Mouse (Mus musculus) midbrain, embryonic 16.5 days (tissue): Measurements from ENCODE around the gene Trip10. TPM values are rescaled to one million over a fixed set of nuclear protein-coding genes. Genes with fewer than 3 reads are reported as not detected.

Experiments
- ATAC-seq: fragments of 200-750 bp; cut with Nextera tagmentation; 2 replicates; pipeline ENCODE4 v1.8.0; 2017; ENCODE audit warnings: moderate TSS enrichment
- H3K27ac ChIP-seq: fragments of 300-500 bp; sonication (generic); 2 replicates; pipeline ENCODE4 v1.5.1; 2014; ENCODE audit warnings: mild to moderate bottlenecking, low read length, mixed read lengths
- H3K27me3 ChIP-seq: fragments of 300-500 bp; sonication (generic); 2 replicates; pipeline ENCODE4 v1.6.1; 2014; ENCODE audit warnings: low read depth, low read length, mixed read lengths; ENCODE audit not compliant: control insufficient read depth, insufficient read depth
- H3K36me3 ChIP-seq: fragments of 300-500 bp; sonication (generic); 2 replicates; pipeline ENCODE4 v1.6.1; 2014; ENCODE audit warnings: mild to moderate bottlenecking, low read length, moderate library complexity, mixed read lengths; ENCODE audit not compliant: control insufficient read depth, insufficient read depth
- H3K4me1 ChIP-seq: fragments of 300-500 bp; sonication (generic); 2 replicates; pipeline ENCODE4 v1.6.1; 2014; ENCODE audit warnings: mild to moderate bottlenecking, low read length, mixed read lengths; ENCODE audit not compliant: control insufficient read depth, insufficient read depth
- H3K4me2 ChIP-seq: fragments of 300-500 bp; sonication (generic); 2 replicates; pipeline ENCODE4 v1.6.1; 2014; ENCODE audit warnings: mild to moderate bottlenecking, low read length, mixed read lengths
- H3K4me3 ChIP-seq: fragments of 300-500 bp; sonication (generic); 2 replicates; pipeline ENCODE4 v1.5.1; 2014; ENCODE audit warnings: low read depth, mild to moderate bottlenecking, low read length, moderate library complexity, mixed read lengths
- H3K9ac ChIP-seq: fragments of 300-500 bp; sonication (generic); 2 replicates; pipeline ENCODE4 v1.6.1; 2014; ENCODE audit warnings: low read depth, low read length, mixed read lengths
- H3K9me3 ChIP-seq: fragments of 300-500 bp; sonication (generic); replicated peaks from 2 replicates; pipeline ENCODE4 v1.6.1; 2014; ENCODE audit warnings: mild to moderate bottlenecking, low read length, mixed read lengths; ENCODE audit not compliant: control insufficient read depth, poor library complexity, severe bottlenecking
- WGBS: fragments of 180-500 bp; shearing (Covaris S2); extraction: QIAGEN DNeasy Blood & Tissue Kit; methylation state at CpG from one replicate; pipeline ENCODE4 v1.1.7; 2014; 5-methylcytosine and 5-hydroxymethylcytosine counted together
- polyA plus RNA-seq: library from polyadenylated mRNA; unstranded; fragments of >200 nt; fragmentation: Nextera tagmentation; extraction: Ambion mirVana; gene quantifications from 2 replicates; pipeline ENCODE4 v1.2.1, GENCODE M21; 2015

Trip10 gene
- polyA plus RNA-seq, 1 experiment from 2014 or later, result 9.2 TPM

- no peak overlapping the region for H3K4me2 ChIP-seq
- no peak overlapping the region for H3K4me3 ChIP-seq
- no peaks in the 10 kb centered on the region for H3K4me1 ChIP-seq
- H3K9me3 ChIP-seq, result no peaks in the 10 kb centered on the region
- H3K9ac ChIP-seq, result no peak overlapping the region
- ATAC-seq, result no peak
- WGBS, result 20% methylated on average over 11 of the region's 11 CpGs
- no peaks in the 10 kb centered on the region for H3K36me3 ChIP-seq
- no peaks in the 10 kb centered on the region for H3K27me3 ChIP-seq
- no peak overlapping the region for H3K27ac ChIP-seq
These were observed 29.9 kb upstream of the Trip10 start for GRCm38 (mm10) chr17:57219167-57219883.

DNA sequence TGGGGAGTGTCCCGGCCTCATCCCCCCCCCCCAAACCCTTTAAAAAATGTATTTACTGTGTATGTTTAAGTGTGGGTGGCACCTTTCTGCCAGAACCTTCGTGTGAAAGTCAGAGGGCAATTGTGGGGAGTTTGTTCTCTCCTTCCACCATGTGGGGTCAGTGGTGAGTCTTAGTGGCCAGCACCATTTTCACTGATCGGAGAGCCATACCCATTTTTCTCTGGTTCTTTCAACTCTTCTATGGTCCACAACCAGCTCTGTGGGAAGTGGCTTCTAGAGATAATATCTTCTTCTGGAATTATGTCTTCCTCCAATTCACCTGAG lies 29.4 kb upstream of the Trip10 start:
- Histone ChIP-seq H3K27ac (no peak overlapping the region), H3K27me3 (no peaks in the 10 kb centered on the region), H3K36me3 (no peaks in the 10 kb centered on the region), H3K4me1 (no peaks in the 10 kb centered on the region), H3K4me3 (no peak overlapping the region), H3K4me2 (no peak overlapping the region), H3K9me3 (no peaks in the 10 kb centered on the region), H3K9ac (no peak overlapping the region)
- no peak for ATAC-seq
- 19% methylated on average over 3 of the region's 3 CpGs for WGBS

DNA sequence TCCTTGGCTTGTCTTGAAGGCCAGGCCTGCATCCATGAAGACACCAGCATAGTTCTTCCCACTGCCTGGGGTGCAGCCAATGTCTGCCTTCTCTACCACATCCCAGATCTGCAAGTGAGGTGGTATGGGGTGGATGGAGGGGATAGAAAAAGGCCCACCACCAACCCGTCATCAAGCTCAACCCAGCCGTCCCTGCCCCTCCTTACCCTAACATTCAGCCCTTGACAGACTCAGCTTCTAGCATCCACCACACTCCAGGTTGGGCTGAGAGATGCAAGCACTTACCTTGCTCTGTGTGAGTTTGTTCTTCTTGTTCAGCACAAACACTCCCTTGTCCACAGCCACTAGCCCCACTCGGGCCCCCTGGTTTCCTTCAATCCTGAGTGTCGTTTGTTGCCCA lies 27.3 kb upstream of the Trip10 start:
- ATAC-seq, result no peak
- Histone ChIP-seq H3K27me3 (no peaks in the 10 kb centered on the region), H3K27ac (no peak overlapping the region), H3K4me1 (no peaks in the 10 kb centered on the region), H3K9ac (no peak overlapping the region), H3K4me2 (no peak overlapping the region), H3K4me3 (no peak overlapping the region), H3K36me3 (no peaks in the 10 kb centered on the region), H3K9me3 (no peaks in the 10 kb centered on the region)
- 83% methylated on average over 4 of the region's 4 CpGs for WGBS

DNA sequence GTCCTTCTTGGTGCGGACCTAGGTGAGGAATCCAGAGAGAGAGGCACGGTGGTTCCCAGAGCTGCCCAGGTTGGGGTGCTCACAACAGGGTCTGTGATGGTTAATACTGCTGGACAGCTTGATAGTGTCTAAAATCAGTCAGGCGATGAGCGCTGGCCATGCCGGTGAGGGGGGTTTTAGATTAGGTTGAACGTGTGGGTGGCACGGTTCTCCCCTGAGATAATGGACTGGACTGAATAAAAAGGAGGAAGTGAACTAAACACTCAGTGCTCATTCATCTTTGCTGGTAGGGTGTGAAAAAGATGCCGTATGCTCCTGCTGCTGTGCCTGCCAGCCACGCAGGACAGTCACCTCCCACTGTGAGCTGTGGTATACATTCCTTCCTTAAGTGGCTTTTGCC lies 25.9 kb upstream of the Trip10 start:
- no peak overlapping the region for H3K9ac ChIP-seq
- H3K27ac ChIP-seq, result no peak overlapping the region
- H3K27me3 ChIP-seq, result no peaks in the 10 kb centered on the region
- no peak for ATAC-seq
- no peaks in the 10 kb centered on the region for H3K4me1 ChIP-seq
- H3K4me2 ChIP-seq, result no peak overlapping the region
- no peaks in the 10 kb centered on the region for H3K36me3 ChIP-seq
- WGBS, result 80% methylated on average over 9 of the region's 9 CpGs
- no peaks in the 10 kb centered on the region for H3K9me3 ChIP-seq
- H3K4me3 ChIP-seq, result no peak overlapping the region

DNA sequence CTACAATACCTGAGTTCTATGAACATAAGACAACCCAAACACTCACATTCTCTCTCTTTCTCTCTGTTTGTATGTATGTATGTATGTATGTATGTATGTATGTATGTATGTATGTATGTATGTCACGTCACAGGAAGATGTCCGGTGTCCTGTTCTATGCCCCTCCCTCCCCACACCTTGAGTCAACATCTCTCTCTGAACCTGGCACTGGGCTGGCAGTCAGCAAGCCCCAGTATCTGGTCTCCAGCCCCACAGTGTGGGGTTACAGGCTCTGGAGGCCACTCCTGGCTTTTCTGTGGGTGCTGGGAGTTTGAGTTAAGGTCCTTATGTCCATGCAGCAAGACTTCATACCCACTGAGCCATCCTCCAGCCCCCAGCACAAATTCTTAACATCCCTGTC lies 21.8 kb upstream of the Trip10 start:
- H3K4me3 ChIP-seq, result no peak overlapping the region
- H3K4me2 ChIP-seq, result no peak overlapping the region
- no peak for ATAC-seq
- H3K27me3 ChIP-seq, result no peaks in the 10 kb centered on the region
- H3K27ac ChIP-seq, result no peak overlapping the region
- H3K4me1 ChIP-seq, result no peaks in the 10 kb centered on the region
- H3K9ac ChIP-seq, result no peak overlapping the region
- WGBS, result 95% methylated on average over 2 of the region's 2 CpGs
- H3K36me3 ChIP-seq, result no peaks in the 10 kb centered on the region
- no peaks in the 10 kb centered on the region for H3K9me3 ChIP-seq

GRCm38 (mm10) chr17:57228014-57228413 lies 21.2 kb upstream of the Trip10 start, which contains the start of gene C3:
Gene C3, minus strand, starts transcription at chr17:57228136.
- Histone ChIP-seq H3K27me3 (no peaks in the 10 kb centered on the region), H3K9me3 (no peaks in the 10 kb centered on the region), H3K4me3 (no peak within 1 kb of the TSS), H3K27ac (no peak within 1 kb of the TSS), H3K36me3 (no peaks in the 10 kb centered on the region), H3K9ac (no peak within 1 kb of the TSS), H3K4me2 (no peak within 1 kb of the TSS), H3K4me1 (no peaks in the 10 kb centered on the region)
- 76% methylated on average over 3 of the region's 3 CpGs for WGBS
- no peak for ATAC-seq

DNA sequence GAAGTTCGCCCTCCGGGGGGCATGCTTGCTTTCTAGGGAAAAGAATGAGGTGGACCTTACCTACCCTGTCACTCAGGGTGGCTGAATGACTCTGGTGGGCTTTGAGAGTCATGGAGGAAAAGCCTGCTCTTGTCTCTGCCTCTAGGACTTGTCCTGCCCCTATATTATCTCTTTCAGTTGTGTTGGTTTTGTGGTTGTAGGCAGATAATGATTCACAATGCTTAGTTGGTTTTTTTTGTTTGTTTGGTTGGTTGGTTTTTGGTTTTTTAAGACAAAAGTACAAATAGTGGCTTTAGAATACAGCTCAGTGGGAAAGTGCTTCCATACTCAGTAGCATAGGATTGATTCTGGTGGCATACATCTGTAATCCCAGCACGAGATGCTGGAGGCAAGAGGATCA lies 20.4 kb upstream of the Trip10 start:
- WGBS, result 82% methylated on average over 3 of the region's 3 CpGs
- no peaks in the 10 kb centered on the region for H3K27me3 ChIP-seq
- H3K4me1 ChIP-seq, result no peaks in the 10 kb centered on the region
- no peak overlapping the region for H3K27ac ChIP-seq
- H3K9me3 ChIP-seq, result no peaks in the 10 kb centered on the region
- H3K36me3 ChIP-seq, result no peaks in the 10 kb centered on the region
- ATAC-seq, result no peak
- no peak overlapping the region for H3K4me3 ChIP-seq
- no peak overlapping the region for H3K9ac ChIP-seq
- no peak overlapping the region for H3K4me2 ChIP-seq

GRCm38 (mm10) chr17:57229851-57230727 lies 19.2 kb upstream of the Trip10 start:
- no peaks in the 10 kb centered on the region for H3K4me1 ChIP-seq
- no peaks in the 10 kb centered on the region; the same call in 1 of the 2 replicates for H3K36me3 ChIP-seq
- no peak for ATAC-seq
- H3K9ac ChIP-seq, result no peak overlapping the region
- no peak overlapping the region for H3K4me2 ChIP-seq
- no peak overlapping the region for H3K27ac ChIP-seq
- WGBS, result 83% methylated on average over 15 of the region's 15 CpGs
- H3K9me3 ChIP-seq, result no peaks in the 10 kb centered on the region
- H3K27me3 ChIP-seq, result no peaks in the 10 kb centered on the region
- no peak overlapping the region for H3K4me3 ChIP-seq

DNA sequence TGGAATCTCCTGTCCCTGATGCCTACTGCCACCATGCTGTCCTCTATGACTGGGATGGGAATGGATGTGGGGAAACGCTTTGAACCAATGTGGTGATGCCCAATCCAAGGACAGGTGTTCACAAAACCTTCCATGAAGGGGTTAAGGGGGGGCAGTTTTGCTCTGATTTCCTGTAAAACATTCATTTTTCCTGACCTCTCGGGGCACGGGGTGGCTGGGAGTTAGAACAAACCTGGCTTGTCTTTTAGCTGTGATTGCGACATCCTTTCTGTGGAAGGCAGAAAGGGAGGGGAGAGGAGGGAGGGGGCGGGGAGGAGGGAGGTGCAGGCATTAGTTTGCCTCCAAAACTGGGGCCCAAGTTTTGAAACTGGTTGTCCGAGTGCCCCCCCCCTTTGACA lies 18.5 kb upstream of the Trip10 start:
- WGBS, result 78% methylated on average over 6 of the region's 6 CpGs
- Histone ChIP-seq H3K27ac (no peak overlapping the region), H3K36me3 (peaks cover 2% of the 10 kb centered on the region; the same call in 1 of the 2 replicates), H3K4me2 (no peak overlapping the region), H3K27me3 (no peaks in the 10 kb centered on the region), H3K9ac (no peak overlapping the region), H3K9me3 (no peaks in the 10 kb centered on the region), H3K4me3 (no peak overlapping the region), H3K4me1 (no peaks in the 10 kb centered on the region)
- no peak for ATAC-seq
